7 mouse cellular contexts compared by ENCODE assay signal in genomic region chr14:52304644-52305271, GRCm38 (mm10). TPM values are rescaled to one million over a fixed set of nuclear protein-coding genes. Genes with fewer than 3 reads are reported as not detected.
A peak's percentile ranks its signal among the peaks of the same experiment; 100 is the strongest.
DNase-seq lines count a peak whose midpoint lies in the region; ATAC-seq lines count a peak whose summit lies in the region.

Gene Mettl3 (minus strand): TSS chr14:52305128.

- intact Hi-C loops in left cerebral cortex, postnatal 36 days (cut with DNase I), result loop anchor here (2.0 kb wide), 2 partner anchors 26 to 34 kb away; partner anchors contain the start of genes Rab2b and Tox4

- DNase-seq in adrenal gland, adult 8-10 months, result peak; percentile 90
- DNase-seq in embryo, embryonic 9.5 days (ENCODE audit: extremely low spot score), result peak; percentile 91
- peak; percentile 76 to 92 for DNase-seq in gastrocnemius, postnatal 4 days (ENCODE audit: low spot score in 2 of 2)
- peak; percentile 90 to 93 for DNase-seq in left cerebral cortex, postnatal 36 days (ENCODE audit: low spot score in 2 of 2)
- DNase-seq in midbrain, embryonic 11.5 days (ENCODE audit: low spot score, missing footprints), result peak; percentile 98
- DNase-seq in skeletal muscle tissue, adult 2 months (ENCODE audit: low read depth, low spot score), result peak; percentile 91

- peak within 1 kb of the TSS; percentile 79 for H3K9ac ChIP-seq in intestine, embryonic 16.5 days (ENCODE audit: low read depth, low read length)
- H3K9ac ChIP-seq in midbrain, embryonic 11.5 days (ENCODE audit: low read length), result peak within 1 kb of the TSS; percentile 82

- H3K4me1 ChIP-seq in intestine, embryonic 16.5 days (ENCODE audit: control insufficient read depth, insufficient read depth, low read length), result no peaks in the 10 kb centered on the region; the same call in 1 of the 2 replicates
- peaks cover 4% of the 10 kb centered on the region; the same call in 1 of the 2 replicates for H3K4me1 ChIP-seq in midbrain, embryonic 11.5 days (ENCODE audit: control insufficient read depth, insufficient read depth, low read length)

- peak; percentile 98 for ATAC-seq in intestine, embryonic 16.5 days
- ATAC-seq in midbrain, embryonic 11.5 days (ENCODE audit: low FRiP score), result peak; percentile 95

- H3K4me2 ChIP-seq in intestine, embryonic 16.5 days (ENCODE audit: low read depth, low read length), result peak within 1 kb of the TSS; percentile 63
- H3K4me2 ChIP-seq in midbrain, embryonic 11.5 days, result peak within 1 kb of the TSS; percentile 58

- H3K27ac ChIP-seq in intestine, embryonic 16.5 days (ENCODE audit: low read length), result peak within 1 kb of the TSS; percentile 97
- H3K27ac ChIP-seq in midbrain, embryonic 11.5 days (ENCODE audit: low read depth, low read length), result peak within 1 kb of the TSS; percentile 84

- H3K36me3 ChIP-seq in intestine, embryonic 16.5 days (ENCODE audit: control insufficient read depth, insufficient read depth, low read length), result 0 out of 2 replicates have a peak, but pooled peaks cover 1% of the 10 kb centered on the region
- peaks cover 2% of the 10 kb centered on the region for H3K36me3 ChIP-seq in midbrain, embryonic 11.5 days (ENCODE audit: control insufficient read depth, insufficient read depth, low read length)

- H3K4me3 ChIP-seq in intestine, embryonic 16.5 days (ENCODE audit: low read length), result peak within 1 kb of the TSS; percentile 78
- peak within 1 kb of the TSS; percentile 72 for H3K4me3 ChIP-seq in midbrain, embryonic 11.5 days (ENCODE audit: low read depth, low read length)

- H3K9me3 ChIP-seq in intestine, embryonic 16.5 days (ENCODE audit: control insufficient read depth, low read length), result no peaks in the 10 kb centered on the region
- H3K9me3 ChIP-seq in midbrain, embryonic 11.5 days (ENCODE audit: control insufficient read depth, low read length), result no peaks in the 10 kb centered on the region

- under 1% methylated on average over 46 of the region's 46 CpGs for WGBS in intestine, embryonic 16.5 days
- WGBS in midbrain, embryonic 11.5 days, result under 1% methylated on average over 46 of the region's 46 CpGs

- H3K27me3 ChIP-seq in intestine, embryonic 16.5 days (replicated peaks; ENCODE audit: control insufficient read depth, insufficient read depth, low read length), result no peaks in the 10 kb centered on the region
- no peaks in the 10 kb centered on the region for H3K27me3 ChIP-seq in midbrain, embryonic 11.5 days (ENCODE audit: control insufficient read depth, insufficient read depth, low read length)

RNA-seq across cellular contexts. Expression of gene Mettl3, which starts in this region (rescaled TPM):
- 10 to 100 TPM; 39.3 to 66.6 (median 55.2) TPM for total RNA-seq in adrenal gland, adult 8-10 months (2022)
- total RNA-seq in gastrocnemius, postnatal 4 days (2021), result 10 to 100 TPM; 22.1 to 24.8 TPM
- 37.5 and 38.7 TPM in 2 replicates for polyA plus RNA-seq in intestine, embryonic 16.5 days (2015; fragmentation: Nextera tagmentation; extraction: Ambion mirVana)
- 10 to 100 TPM; 26.4 to 49.8 TPM for total RNA-seq in left cerebral cortex, postnatal 36 days (2021)
- 48.2 and 52.2 TPM in 2 replicates for polyA plus RNA-seq in midbrain, embryonic 11.5 days (2014; fragmentation: Nextera tagmentation; extraction: Ambion mirVana)

Comparison
In these comparisons a context has a peak if more than half of its experiments do, and no peak if none do; other contexts are left out.
1. Peak in every context shown above with its lines: DNase-seq, ATAC-seq, H3K4me3 ChIP-seq and H3K27ac ChIP-seq.